In the genomic region with DNA sequence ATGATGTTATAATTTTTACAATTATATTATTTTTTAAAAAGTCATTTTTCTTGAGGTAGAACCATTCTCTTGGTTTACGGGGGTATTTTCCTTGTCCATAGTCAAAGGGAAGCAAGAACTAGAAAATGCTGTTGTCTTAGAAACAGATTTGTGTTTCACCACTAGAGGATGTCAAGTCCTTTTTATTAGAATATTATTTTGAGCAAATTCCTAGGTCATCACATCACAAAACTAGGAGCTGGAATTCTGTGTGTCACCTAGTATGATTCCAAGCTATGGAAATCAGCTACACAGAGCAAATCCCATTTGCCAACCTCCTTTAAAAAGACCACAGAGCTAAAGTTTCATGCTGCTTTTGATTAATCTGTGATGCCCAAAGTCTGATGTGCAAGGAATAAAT, we compare ENCODE assay signal across 22 mouse cellular contexts. TPM values are rescaled to one million over a fixed set of nuclear protein-coding genes. Genes with fewer than 3 reads are reported as not detected.
DNase-seq lines count a peak whose midpoint lies in the region; ATAC-seq and TF ChIP-seq lines count a peak whose summit lies in the region.
"Had no signal": no experiment of that assay in that cellular context is flagged by ENCODE, and none has a peak within 500 bp of the region (broad histone marks: within the 10 kb centered on the region; RNA-seq: fewer than 3 reads in every experiment).

No protein-coding gene starts in this region.

- no peak overlapping the region for H3K4me2 ChIP-seq in heart, postnatal 0 days (ENCODE audit: low read depth, low read length)
- no peak overlapping the region for H3K4me2 ChIP-seq in lung, embryonic 14.5 days
- no peak overlapping the region for H3K4me2 ChIP-seq in CH12.LX (ENCODE audit: insufficient read depth, low read depth, poor library complexity, severe bottlenecking)
- H3K4me2 ChIP-seq: heart, embryonic 15.5 days; liver, embryonic 15.5 days; neural tube, embryonic 13.5 days had no signal

- no peak for TF ChIP-seq POLR2A in CH12.LX (IDR thresholded peaks at IDR 0.05; ENCODE audit: low read depth, low read length)

- intact Hi-C loops in heart, postnatal 10 days (cut with DNase I): loop anchor here (10.0 kb wide), 3 partner anchors 133 to 793 kb away; a partner anchor contains a TSS

- TF ChIP-seq CTCF in heart, postnatal 0 days (IDR thresholded peaks at IDR 0.05; ENCODE audit: low read depth): peak; percentile 44
- TF ChIP-seq CTCF in lung, embryonic 14.5 days (IDR thresholded peaks at IDR 0.05; ENCODE audit: low read depth): peak; percentile 54
- peak in 1 of 2 experiments; percentile 35; a peak in 2 of 4 replicates for TF ChIP-seq CTCF in CH12.LX (conservative IDR thresholded peaks at IDR 0.05 in 1 of 2, IDR thresholded peaks at IDR 0.05 in 1 of 2; ENCODE audit: low read depth in 2 of 2, low read length in 2 of 2)

- H3K27me3 ChIP-seq in heart, postnatal 0 days (ENCODE audit: control insufficient read depth, insufficient read depth, low read length): peaks cover 13% of the 10 kb centered on the region
- H3K27me3 ChIP-seq in lung, embryonic 14.5 days (ENCODE audit: insufficient read depth, low read length): peaks cover 35% of the 10 kb centered on the region
- no peaks in the 10 kb centered on the region for H3K27me3 ChIP-seq in CH12.LX (replicated peaks)

- no peak for TF ChIP-seq EP300 in heart, postnatal 0 days (IDR thresholded peaks at IDR 0.05; ENCODE audit: low read depth)
- TF ChIP-seq EP300 in CH12.LX (IDR thresholded peaks at IDR 0.05; ENCODE audit: low read length): no peak

- no peaks in the 10 kb centered on the region for H3K4me1 ChIP-seq in heart, postnatal 0 days (ENCODE audit: control insufficient read depth, insufficient read depth)
- H3K4me1 ChIP-seq in lung, embryonic 14.5 days (ENCODE audit: insufficient read depth): no peaks in the 10 kb centered on the region
- H3K4me1 ChIP-seq in CH12.LX (ENCODE audit: control insufficient read depth in 1 of 2, insufficient read depth in 2 of 2): no peaks in the 10 kb centered on the region

- H3K9me3 ChIP-seq in heart, postnatal 0 days (replicated peaks; ENCODE audit: control insufficient read depth, low read length): no peaks in the 10 kb centered on the region
- no peaks in the 10 kb centered on the region for H3K9me3 ChIP-seq in lung, embryonic 14.5 days (ENCODE audit: low read depth, low read length)
- H3K9me3 ChIP-seq in CH12.LX (replicated peaks; ENCODE audit: low read length): peaks cover 7% of the 10 kb centered on the region
- H3K9me3 ChIP-seq: heart, embryonic 15.5 days; liver, embryonic 15.5 days; neural tube, embryonic 13.5 days had no signal

- H3K9ac ChIP-seq in heart, postnatal 0 days (replicated peaks; ENCODE audit: low read depth, low read length): no peak overlapping the region
- no peak overlapping the region for H3K9ac ChIP-seq in lung, embryonic 14.5 days
- H3K9ac ChIP-seq in CH12.LX (ENCODE audit: insufficient read depth, low read depth): no peak overlapping the region
- H3K9ac ChIP-seq: heart, embryonic 15.5 days; liver, embryonic 15.5 days; neural tube, embryonic 13.5 days had no signal

- no peak for ATAC-seq in heart, postnatal 0 days (ENCODE audit: insufficient read depth, low read depth)
- no peak for ATAC-seq in lung, embryonic 14.5 days (ENCODE audit: insufficient read depth)
- ATAC-seq: inflammation-experienced regulatory T-cells, adult 6 months had no signal

- TF ChIP-seq RAD21 in CH12.LX (IDR thresholded peaks at IDR 0.05; ENCODE audit: low read depth, low read length): peak; percentile 25

- no peaks in the 10 kb centered on the region for H3K79me2 ChIP-seq in CH12.LX (replicated peaks; ENCODE audit: control insufficient read depth, extremely low read depth, insufficient read depth, poor library complexity, severe bottlenecking)

- H3K27ac ChIP-seq in heart, postnatal 0 days (ENCODE audit: low read depth): no peak overlapping the region
- H3K27ac ChIP-seq in lung, embryonic 14.5 days (ENCODE audit: low read depth): no peak overlapping the region
- H3K27ac ChIP-seq in CH12.LX (ENCODE audit: insufficient read depth, low read depth): no peak overlapping the region
- H3K27ac ChIP-seq: heart, embryonic 15.5 days; liver, embryonic 15.5 days; neural tube, embryonic 13.5 days had no signal

- no peaks in the 10 kb centered on the region for H3K36me3 ChIP-seq in heart, postnatal 0 days (replicated peaks; ENCODE audit: control insufficient read depth, insufficient read depth, low read length)
- no peaks in the 10 kb centered on the region for H3K36me3 ChIP-seq in lung, embryonic 14.5 days (ENCODE audit: insufficient read depth)
- peaks cover 0 to 2% of the 10 kb centered on the region in 2 experiments for H3K36me3 ChIP-seq in CH12.LX (replicated peaks in 1 of 2; ENCODE audit: control insufficient read depth in 1 of 2, insufficient read depth in 1 of 2, low read length in 1 of 2)
- H3K36me3 ChIP-seq: G1E; heart, embryonic 15.5 days; liver, embryonic 15.5 days; neural tube, embryonic 13.5 days had no signal

- in situ Hi-C loops in CH12.LX (cut with MboI; ENCODE audit: low pct_ligation_motif_present, low pct_unique_long_range_greater_than_20kb, low sequenced_read_pairs): no loop called here

- dilution Hi-C loops in CH12.LX (cut with MboI; ENCODE audit: extremely low pct_ligation_motif_present, extremely low pct_unique_long_range_greater_than_20kb, low sequenced_read_pairs): no loop called here

- peak; percentile 57 for DNase-seq in heart, postnatal 0 days (ENCODE audit: low spot score)
- DNase-seq in heart, postnatal 10 days: no peak
- peak; percentile 31 for DNase-seq in lung, embryonic 14.5 days
- no peak for DNase-seq in lung, postnatal 14 days
- DNase-seq in CH12.LX (ENCODE audit: extremely low read depth) (no peak), NIH3T3 (ENCODE audit: low read depth) (peak; percentile 17)
- no peak for DNase-seq in testis, postnatal 14 days (ENCODE audit: low spot score)
- DNase-seq in layer of hippocampus, adult 9-10 months (ENCODE audit: low spot score): no peak
- DNase-seq: adrenal gland, adult 2 months; cerebellum, postnatal 10 days; embryo, embryonic 11 days; gastrocnemius, postnatal 10 days; kidney, adult 9 months; kidney, postnatal 4 days; lung, postnatal 36 days; right cerebral cortex, postnatal 14 days; thymus, adult 2 months had no signal

- no peak overlapping the region for H3K4me3 ChIP-seq in heart, postnatal 0 days (ENCODE audit: low read depth, low read length)
- no peak overlapping the region for H3K4me3 ChIP-seq in lung, embryonic 14.5 days (ENCODE audit: low read depth, low read length)
- H3K4me3 ChIP-seq in CH12.LX (replicated peaks in 1 of 3; ENCODE audit: low read depth in 2 of 3, low read length in 2 of 3, poor library complexity in 1 of 3): no peak overlapping the region
- H3K4me3 ChIP-seq: heart, embryonic 15.5 days; liver, embryonic 15.5 days; neural tube, embryonic 13.5 days had no signal

- WGBS in heart, postnatal 0 days: 91% methylated on average over 1 of the region's 1 CpGs
- WGBS in lung, embryonic 14.5 days: 90% methylated on average over 1 of the region's 1 CpGs

TF ChIP-seq in CH12.LX, 34 proteins besides CTCF, POLR2A, EP300 and RAD21:
- TF ChIP-seq USF1 (IDR thresholded peaks at IDR 0.05; ENCODE audit: low read depth, low read length): no peak
- TF ChIP-seq GABPA (IDR thresholded peaks at IDR 0.05; ENCODE audit: insufficient replicate concordance, low read depth, low read length): no peak
- no peak for TF ChIP-seq BHLHE40 (IDR thresholded peaks at IDR 0.05; ENCODE audit: low read depth, low read length)
- no peak for TF ChIP-seq MXI1 (IDR thresholded peaks at IDR 0.05; ENCODE audit: low read depth, low read length)
- no peak for TF ChIP-seq USF2 (conservative IDR thresholded peaks at IDR 0.05; ENCODE audit: low read depth, low read length)
- no peak for TF ChIP-seq NRF1 (IDR thresholded peaks at IDR 0.05; ENCODE audit: low read depth, low read length)
- no peak for TF ChIP-seq JUN (IDR thresholded peaks at IDR 0.05; ENCODE audit: insufficient read depth, low read depth, low read length)
TF ChIP-seq in CH12.LX: peak in this region for 0.

RNA-seq across cellular contexts. Expression of a gene that starts 3.9 kb away (rescaled TPM):
- total RNA-seq in heart, postnatal 0 days (2014; rRNA removed; ENCODE audit: low replicate concordance): 5.9 and 22.5 TPM in 2 replicates
- polyA plus RNA-seq in heart, postnatal 0 days (2015; fragmentation: Nextera tagmentation; extraction: Ambion mirVana): 7.0 and 7.5 TPM in 2 replicates
- 10 to 100 TPM; 13.6 to 15.8 TPM for total RNA-seq in heart, postnatal 10 days (2021)
- polyA plus RNA-seq in lung, embryonic 14.5 days (2014; fragmentation: Nextera tagmentation; extraction: Ambion mirVana): 9.3 and 9.5 TPM in 2 replicates
- 7.4 and 8.8 TPM in 2 replicates for total RNA-seq in CH12.LX (2012; rRNA removed)
- 21.6 and 23.3 TPM in 2 replicates for total RNA-seq in CH12.LX (2014; rRNA removed)
- polyA plus RNA-seq in CH12.LX (2012; ENCODE audit: insufficient read length, low read depth): 31.1 and 48.0 TPM in 2 replicates

Comparison
In these comparisons a context has a peak if more than half of its experiments do, and no peak if none do; other contexts are left out.
1. DNase-seq: peak in heart, postnatal 0 days (single experiment), lung, embryonic 14.5 days (single experiment) and NIH3T3 (single experiment); none in heart, postnatal 10 days (0 of 2), lung, postnatal 14 days (single experiment), CH12.LX (single experiment), testis, postnatal 14 days (single experiment) and layer of hippocampus, adult 9-10 months (single experiment).